8 mouse cellular contexts compared by ENCODE assay signal in the genomic region with DNA sequence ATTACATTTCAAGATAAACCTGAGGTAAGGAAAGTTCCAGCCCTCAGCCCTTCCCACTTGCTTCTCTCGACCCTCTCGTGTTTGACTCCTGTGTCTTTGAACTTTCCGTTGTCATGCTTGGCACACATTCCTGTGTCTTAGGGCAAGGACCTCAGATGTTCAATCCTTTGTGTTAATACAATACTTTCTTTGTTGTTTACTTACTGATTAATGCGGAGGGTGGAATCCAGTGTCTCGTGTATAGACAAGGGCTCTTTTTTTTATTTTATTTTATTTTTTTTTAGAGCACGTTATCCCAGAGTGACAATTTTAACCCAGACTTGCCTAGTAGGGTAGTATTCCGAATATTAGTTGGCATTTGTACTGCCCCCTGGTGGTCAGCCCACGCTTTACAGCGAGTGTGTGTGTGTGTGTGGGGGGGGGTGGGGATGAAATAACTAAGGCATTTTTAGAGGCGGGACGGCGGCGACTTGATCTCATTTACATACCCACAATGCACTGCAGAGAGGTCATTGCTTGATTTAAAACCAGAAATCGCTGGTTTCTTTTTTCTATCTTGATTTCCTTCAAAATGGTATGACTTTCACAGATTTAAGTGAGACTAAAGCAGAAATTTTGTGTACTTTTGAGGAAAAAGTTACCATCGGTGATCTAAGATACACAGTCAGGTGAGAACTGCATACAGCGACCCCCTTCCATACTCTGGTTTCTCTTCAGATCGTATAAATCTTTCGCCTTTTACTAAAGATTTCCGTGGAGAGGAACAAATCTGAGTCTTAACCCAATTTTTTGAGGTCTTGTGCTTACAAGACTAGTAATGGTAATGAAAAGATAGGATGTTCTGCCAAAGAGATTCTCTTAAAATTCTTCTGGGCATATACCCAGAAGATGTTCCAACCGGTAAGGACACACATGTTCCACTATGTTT. TPM values are rescaled to one million over a fixed set of nuclear protein-coding genes. Genes with fewer than 3 reads are reported as not detected.
DNase-seq lines count a peak whose midpoint lies in the region; ATAC-seq and TF ChIP-seq lines count a peak whose summit lies in the region.

No protein-coding gene starts in this region.

- 0 out of 2 replicates have a peak overlapping the region, but pooled peaks have one; percentile 8 for H3K4me2 ChIP-seq in liver, embryonic 16.5 days (ENCODE audit: low read depth, low read length)

- TF ChIP-seq CTCF in cortical plate, adult 2 months (IDR thresholded peaks at IDR 0.05; ENCODE audit: extremely low read depth, insufficient read depth, low read length): peak; percentile 46

- no peaks in the 10 kb centered on the region for H3K36me3 ChIP-seq in liver, embryonic 16.5 days (ENCODE audit: control insufficient read depth, insufficient read depth)

- no peak overlapping the region for H3K27ac ChIP-seq in cortical plate, adult 2 months (ENCODE audit: insufficient read depth, low read length)
- H3K27ac ChIP-seq in liver, embryonic 16.5 days (ENCODE audit: low read length): no peak overlapping the region

- no peak overlapping the region for H3K4me3 ChIP-seq in cortical plate, adult 2 months (ENCODE audit: insufficient read depth, low read length)
- no peak overlapping the region for H3K4me3 ChIP-seq in liver, embryonic 16.5 days (ENCODE audit: low read depth, low read length)

- no peaks in the 10 kb centered on the region for H3K4me1 ChIP-seq in cortical plate, adult 2 months (ENCODE audit: control insufficient read depth, insufficient read depth, low read length)
- H3K4me1 ChIP-seq in liver, embryonic 16.5 days (ENCODE audit: control insufficient read depth, low read depth, low read length): no peaks in the 10 kb centered on the region

- peak; percentile 93 to 95 for DNase-seq in B cell, adult 2 months
- peak; percentile 71 for DNase-seq in WW6 (ENCODE audit: low read depth, low spot score)
- peak; percentile 72 to 82 for DNase-seq in gastrocnemius, postnatal 4 days (ENCODE audit: low spot score in 2 of 2)
- peak; percentile 91 for DNase-seq in kidney, adult 9 months
- DNase-seq in thymus, postnatal 10 days (ENCODE audit: low spot score in 2 of 2): peak; percentile 78 to 92

- 4% methylated on average over 20 of the region's 20 CpGs for WGBS in liver, embryonic 16.5 days (ENCODE audit: insufficient replicate concordance)

- H3K27me3 ChIP-seq in liver, embryonic 16.5 days (ENCODE audit: control insufficient read depth, insufficient read depth, low read depth, low read length): no peaks in the 10 kb centered on the region

- no peaks in the 10 kb centered on the region for H3K9me3 ChIP-seq in liver, embryonic 16.5 days (replicated peaks; ENCODE audit: control insufficient read depth, low read length)

- ATAC-seq in liver, embryonic 16.5 days (ENCODE audit: low read depth): peak; percentile 60
- peak; percentile 91 for ATAC-seq in neutrophil, adult 5-6 weeks (ENCODE audit: extremely low read depth, insufficient number of reproducible peaks, low FRiP score, poor library complexity, severe bottlenecking)

- TF ChIP-seq POLR2A in cortical plate, adult 2 months (IDR thresholded peaks at IDR 0.05; ENCODE audit: extremely low read depth, insufficient read depth, low read length): no peak

- no peak overlapping the region for H3K9ac ChIP-seq in liver, embryonic 16.5 days (ENCODE audit: low read depth, low read length)

RNA-seq across cellular contexts. Expression of a gene that starts 28.0 kb away (rescaled TPM):
- 0.40 and 0.54 TPM in 2 replicates for polyA plus RNA-seq in cortical plate, adult 2 months (2012; rRNA removed)
- total RNA-seq in gastrocnemius, postnatal 4 days (2021): 10 to 100 TPM in 1 of 2 experiments, 1 to 10 TPM in 1; 9.6 to 10.9 TPM
- polyA plus RNA-seq in liver, embryonic 16.5 days (2015; fragmentation: Nextera tagmentation; extraction: Ambion mirVana): 26.8 and 28.9 TPM in 2 replicates
- 0.35 TPM in 1 of 2 replicates, not detected in the other for total RNA-seq in neutrophil, adult 5-6 weeks (2017)

RNA-seq across cellular contexts. Expression of a gene that starts 41.3 kb away (rescaled TPM):
- 4.8 and 6.1 TPM in 2 replicates for polyA plus RNA-seq in cortical plate, adult 2 months (2012; rRNA removed)
- total RNA-seq in gastrocnemius, postnatal 4 days (2021): 10 to 100 TPM; 11.5 to 13.8 TPM
- polyA plus RNA-seq in liver, embryonic 16.5 days (2015; fragmentation: Nextera tagmentation; extraction: Ambion mirVana): 10.8 and 10.9 TPM in 2 replicates
- not detected in 2 replicates for total RNA-seq in neutrophil, adult 5-6 weeks (2017)

RNA-seq across cellular contexts. Expression of a gene that starts 41.5 kb away (rescaled TPM):
- 0.38 and 0.67 TPM in 2 replicates for polyA plus RNA-seq in cortical plate, adult 2 months (2012; rRNA removed)
- not detected for total RNA-seq in gastrocnemius, postnatal 4 days (2021)
- 0.09 TPM in 1 of 2 replicates, not detected in the other for polyA plus RNA-seq in liver, embryonic 16.5 days (2015; fragmentation: Nextera tagmentation; extraction: Ambion mirVana)
- total RNA-seq in neutrophil, adult 5-6 weeks (2017): not detected in 2 replicates

RNA-seq across cellular contexts. Expression of a gene that starts 54.4 kb away (rescaled TPM):
- polyA plus RNA-seq in cortical plate, adult 2 months (2012; rRNA removed): 499 and 554 TPM in 2 replicates
- 1,000 to 10,000 TPM; 1,262 to 1,321 TPM for total RNA-seq in gastrocnemius, postnatal 4 days (2021)
- polyA plus RNA-seq in liver, embryonic 16.5 days (2015; fragmentation: Nextera tagmentation; extraction: Ambion mirVana): 514 and 522 TPM in 2 replicates
- total RNA-seq in neutrophil, adult 5-6 weeks (2017): 1,061 and 1,103 TPM in 2 replicates
